Mouse (Mus musculus): ENCODE measurements around the gene Gopc.
A peak's percentile ranks its signal among the peaks of the same experiment; 100 is the strongest.

Gene Gopc

GRCm38 (mm10) chr10:52381845-52382591 is at the start of gene Gopc:
Gopc (minus strand) TSS chr10:52382124.
- peak; percentile 98 for DNase-seq

GRCm38 (mm10) chr10:52430953-52431352 is 49.0 kb upstream of the Gopc start:
- peak; percentile 60 for DNase-seq

GRCm38 (mm10) chr10:52427634-52428415 is 45.9 kb upstream of the Gopc start:
- peak; percentile 65 for DNase-seq

- peak; percentile 48 for DNase-seq
Observed at GRCm38 (mm10) chr10:52426314-52426980, 44.5 kb upstream of the Gopc start.

GRCm38 (mm10) chr10:52423097-52423496 is 41.2 kb upstream of the Gopc start:
- peak; percentile 64 for DNase-seq

GRCm38 (mm10) chr10:52421716-52422115 is 39.8 kb upstream of the Gopc start:
- DNase-seq, result peak; percentile 90

GRCm38 (mm10) chr10:52420526-52420925 is 38.6 kb upstream of the Gopc start:
- DNase-seq, result no peak

GRCm38 (mm10) chr10:52419402-52419801 is 37.5 kb upstream of the Gopc start:
- DNase-seq, result peak; percentile 47

- DNase-seq, result no peak
Observed at GRCm38 (mm10) chr10:52418931-52419330, 37.0 kb upstream of the Gopc start.

GRCm38 (mm10) chr10:52417998-52418860 is 36.3 kb upstream of the Gopc start:
- peak; percentile 65 for DNase-seq

- DNase-seq, result peak; percentile 98
Observed at GRCm38 (mm10) chr10:52417299-52417997, 35.5 kb upstream of the Gopc start, which contains the start of gene Nus1. Nus1 (plus strand) TSS chr10:52417547.

GRCm38 (mm10) chr10:52416458-52416857 is 34.5 kb upstream of the Gopc start:
- no peak for DNase-seq

GRCm38 (mm10) chr10:52415020-52415419 is 33.1 kb upstream of the Gopc start:
- DNase-seq, result no peak

GRCm38 (mm10) chr10:52407526-52407925 is 25.6 kb upstream of the Gopc start:
- DNase-seq, result peak; percentile 80

- DNase-seq, result no peak
Observed at GRCm38 (mm10) chr10:52405160-52405559, 23.2 kb upstream of the Gopc start.

- no peak for DNase-seq
Observed at GRCm38 (mm10) chr10:52399722-52400121, 17.8 kb upstream of the Gopc start.

- no peak for DNase-seq
Observed at GRCm38 (mm10) chr10:52398715-52399114, 16.8 kb upstream of the Gopc start.

- DNase-seq, result peak; percentile 91
Observed at GRCm38 (mm10) chr10:52396647-52397046, 14.7 kb upstream of the Gopc start.

- no peak for DNase-seq
Observed at GRCm38 (mm10) chr10:52391208-52391607, 9.3 kb upstream of the Gopc start.

- peak; percentile 37 for DNase-seq
Observed at GRCm38 (mm10) chr10:52389438-52389837, 7.5 kb upstream of the Gopc start.

- peak; percentile 38 for DNase-seq
Observed at GRCm38 (mm10) chr10:52388922-52389430, 7.1 kb upstream of the Gopc start, which contains the start of gene Nepn. Nepn (plus strand) TSS chr10:52388972.
